Mouse (Mus musculus) neural tube, embryonic 11.5 days (tissue): Measurements from ENCODE around the gene Spop. TPM values are rescaled to one million over a fixed set of nuclear protein-coding genes. Genes with fewer than 3 reads are reported as not detected.

Experiments used
- ATAC-seq: fragments of 200-750 bp; cut with Nextera tagmentation; 2 replicates; pipeline ENCODE4 v1.8.0; 2017; ENCODE audit warnings: moderate number of reproducible peaks, mild to moderate bottlenecking, moderate TSS enrichment, moderate library complexity; ENCODE audit not compliant: insufficient read depth, low FRiP score, low TSS enrichment
- DNase-seq: peaks from one replicate; pipeline ENCODE4 v3.0.0-alpha.2; 2015; ENCODE audit warnings: low spot score
- H3K27ac ChIP-seq: fragments of 300-500 bp; sonication (generic); 2 replicates; pipeline ENCODE4 v1.5.1; 2014; ENCODE audit warnings: low read depth, mild to moderate bottlenecking, low read length
- H3K27me3 ChIP-seq: fragments of 300-500 bp; sonication (generic); 2 replicates; pipeline ENCODE4 v1.6.1; 2014; ENCODE audit warnings: mild to moderate bottlenecking, low read length, mixed read lengths; ENCODE audit not compliant: control insufficient read depth, insufficient read depth
- H3K36me3 ChIP-seq: fragments of 300-500 bp; sonication (generic); 2 replicates; pipeline ENCODE4 v1.6.1; 2014; ENCODE audit warnings: mild to moderate bottlenecking, low read length, moderate library complexity, mixed read lengths; ENCODE audit not compliant: control insufficient read depth, insufficient read depth
- H3K4me1 ChIP-seq: fragments of 300-500 bp; sonication (generic); 2 replicates; pipeline ENCODE4 v1.6.1; 2014; ENCODE audit warnings: low read length, mixed read lengths; ENCODE audit not compliant: control insufficient read depth, insufficient read depth
- H3K4me2 ChIP-seq: fragments of 300-500 bp; sonication (generic); 2 replicates; pipeline ENCODE4 v1.6.1; 2014; ENCODE audit warnings: low read depth, mild to moderate bottlenecking, moderate library complexity
- H3K4me3 ChIP-seq: fragments of 300-500 bp; sonication (generic); 2 replicates; pipeline ENCODE4 v1.5.1; 2014; ENCODE audit warnings: low read depth, low read length
- H3K9ac ChIP-seq: fragments of 300-500 bp; sonication (generic); 2 replicates; pipeline ENCODE4 v1.6.1; 2014; ENCODE audit warnings: mild to moderate bottlenecking, low read length
- H3K9me3 ChIP-seq: fragments of 300-500 bp; sonication (generic); 2 replicates; pipeline ENCODE4 v1.6.1; 2016; ENCODE audit warnings: low read length; ENCODE audit not compliant: control insufficient read depth
- WGBS: fragments of 180-500 bp; shearing (Covaris S2); extraction: QIAGEN DNeasy Blood & Tissue Kit; methylation state at CpG from one replicate; pipeline ENCODE4 v1.1.7; 2014; 5-methylcytosine and 5-hydroxymethylcytosine counted together
- polyA plus RNA-seq: library from polyadenylated mRNA; unstranded; fragments of >200 nt; fragmentation: Nextera tagmentation; extraction: Ambion mirVana; gene quantifications from 2 replicates; pipeline ENCODE4 v1.2.1, GENCODE M21; 2014

Gene Spop
- polyA plus RNA-seq, 1 experiment from 2014 or later = 132 TPM

GRCm38 (mm10) chr11:95387354-95387753, 26.5 kb upstream of the Spop start:
- H3K27ac ChIP-seq = no peak overlapping the region
- no peak overlapping the region for H3K4me3 ChIP-seq
- H3K9me3 ChIP-seq = no peaks in the 10 kb centered on the region
- H3K4me1 ChIP-seq = peaks cover 5% of the 10 kb centered on the region; the same call in 1 of the 2 replicates
- DNase-seq (no peak), ATAC-seq (no peak)
- 88% methylated on average over 7 of the region's 7 CpGs for WGBS
- no peak overlapping the region for H3K4me2 ChIP-seq
- H3K36me3 ChIP-seq = peaks cover 7% of the 10 kb centered on the region
- no peak overlapping the region for H3K9ac ChIP-seq
- H3K27me3 ChIP-seq = no peaks in the 10 kb centered on the region

GRCm38 (mm10) chr11:95389006-95389405, 24.9 kb upstream of the Spop start:
- peaks cover 7% of the 10 kb centered on the region for H3K36me3 ChIP-seq
- no peaks in the 10 kb centered on the region for H3K27me3 ChIP-seq
- ATAC-seq (no peak), DNase-seq (no peak)
- no peak overlapping the region for H3K4me3 ChIP-seq
- peaks cover 5% of the 10 kb centered on the region; the same call in 1 of the 2 replicates for H3K4me1 ChIP-seq
- no peak overlapping the region for H3K9ac ChIP-seq
- WGBS = 80% methylated on average over 3 of the region's 3 CpGs
- no peaks in the 10 kb centered on the region for H3K9me3 ChIP-seq
- H3K27ac ChIP-seq = no peak overlapping the region
- no peak overlapping the region for H3K4me2 ChIP-seq

GRCm38 (mm10) chr11:95390420-95390819, 23.5 kb upstream of the Spop start:
- H3K36me3 ChIP-seq = peaks cover 7% of the 10 kb centered on the region
- no peak for DNase-seq
- no peak overlapping the region for H3K9ac ChIP-seq
- H3K27me3 ChIP-seq = no peaks in the 10 kb centered on the region
- H3K4me3 ChIP-seq = no peak overlapping the region
- no peaks in the 10 kb centered on the region for H3K9me3 ChIP-seq
- H3K4me1 ChIP-seq = peaks cover 5% of the 10 kb centered on the region; the same call in 1 of the 2 replicates
- no peak overlapping the region for H3K4me2 ChIP-seq
- no peak overlapping the region for H3K27ac ChIP-seq
- no peak for ATAC-seq
- 93% methylated on average over 6 of the region's 6 CpGs for WGBS

GRCm38 (mm10) chr11:95391201-95391600, 22.7 kb upstream of the Spop start:
- WGBS = 89% methylated on average over 4 of the region's 4 CpGs
- Histone ChIP-seq H3K4me3 (no peak overlapping the region), H3K27ac (no peak overlapping the region), H3K9me3 (no peaks in the 10 kb centered on the region), H3K9ac (no peak overlapping the region), H3K4me1 (peaks cover 5% of the 10 kb centered on the region; the same call in 1 of the 2 replicates), H3K4me2 (no peak overlapping the region), H3K27me3 (no peaks in the 10 kb centered on the region), H3K36me3 (peaks cover 7% of the 10 kb centered on the region)
- DNase-seq = no peak
- ATAC-seq = no peak

- H3K4me1 ChIP-seq = peaks cover 5% of the 10 kb centered on the region; the same call in 1 of the 2 replicates
- peaks cover 7% of the 10 kb centered on the region for H3K36me3 ChIP-seq
- no peak overlapping the region for H3K9ac ChIP-seq
- DNase-seq = no peak
- no peaks in the 10 kb centered on the region for H3K27me3 ChIP-seq
- H3K9me3 ChIP-seq = no peaks in the 10 kb centered on the region
- no peak for ATAC-seq
- H3K27ac ChIP-seq = no peak overlapping the region
- no peak overlapping the region for H3K4me2 ChIP-seq
- WGBS = 76% methylated on average over 5 of the region's 5 CpGs
- H3K4me3 ChIP-seq = no peak overlapping the region
Observed at GRCm38 (mm10) chr11:95391743-95392142, 22.1 kb upstream of the Spop start.

GRCm38 (mm10) chr11:95392223-95392667, 21.6 kb upstream of the Spop start:
- Histone ChIP-seq H3K36me3 (peaks cover 6% of the 10 kb centered on the region), H3K27ac (no peak overlapping the region)
- no peak for ATAC-seq

GRCm38 (mm10) chr11:95392708-95393499, 21.0 kb upstream of the Spop start:
- H3K4me3 ChIP-seq = no peak overlapping the region
- H3K9ac ChIP-seq = no peak overlapping the region; the same call in 1 of the 2 replicates
- no peak overlapping the region for H3K27ac ChIP-seq
- H3K4me1 ChIP-seq = peaks cover 5% of the 10 kb centered on the region; the same call in 1 of the 2 replicates
- 66% methylated on average over 11 of the region's 11 CpGs for WGBS
- ATAC-seq (no peak), DNase-seq (no peak)
- no peak overlapping the region for H3K4me2 ChIP-seq
- H3K9me3 ChIP-seq = no peaks in the 10 kb centered on the region
- no peaks in the 10 kb centered on the region for H3K27me3 ChIP-seq
- H3K36me3 ChIP-seq = peaks cover 4% of the 10 kb centered on the region

More at GRCm38 (mm10) chr11:95392223-95392667, 21.6 kb upstream of the Spop start:
- no peak overlapping the region for H3K4me3 ChIP-seq
- peaks cover 5% of the 10 kb centered on the region; the same call in 1 of the 2 replicates for H3K4me1 ChIP-seq
- no peaks in the 10 kb centered on the region for H3K9me3 ChIP-seq
- H3K27me3 ChIP-seq = no peaks in the 10 kb centered on the region
- no peak overlapping the region for H3K4me2 ChIP-seq
- no peak for DNase-seq
- WGBS = 52% methylated on average over 7 of the region's 7 CpGs
- no peak overlapping the region for H3K9ac ChIP-seq

- H3K4me1 ChIP-seq = peaks cover 5% of the 10 kb centered on the region; the same call in 1 of the 2 replicates
- no peaks in the 10 kb centered on the region for H3K9me3 ChIP-seq
- WGBS = 21% methylated on average over 5 of the region's 5 CpGs
- no peaks in the 10 kb centered on the region for H3K27me3 ChIP-seq
- H3K36me3 ChIP-seq = peaks cover 4% of the 10 kb centered on the region
- no peak for DNase-seq
- ATAC-seq = no peak
- H3K4me2 ChIP-seq = no peak overlapping the region
- no peak overlapping the region for H3K4me3 ChIP-seq
- H3K27ac ChIP-seq = no peak overlapping the region
- no peak overlapping the region for H3K9ac ChIP-seq
Observed at GRCm38 (mm10) chr11:95393500-95393816, 20.4 kb upstream of the Spop start.

GRCm38 (mm10) chr11:95394112-95394511, 19.8 kb upstream of the Spop start:
- Histone ChIP-seq H3K4me3 (no peak overlapping the region), H3K36me3 (peaks cover 4% of the 10 kb centered on the region), H3K9me3 (no peaks in the 10 kb centered on the region), H3K27ac (no peak overlapping the region), H3K4me1 (peaks cover 5% of the 10 kb centered on the region; the same call in 1 of the 2 replicates), H3K27me3 (no peaks in the 10 kb centered on the region), H3K9ac (peak overlapping the region; percentile 18; the same call in 1 of the 2 replicates), H3K4me2 (no peak overlapping the region)
- 29% methylated on average over 5 of the region's 5 CpGs for WGBS
- ATAC-seq (no peak), DNase-seq (no peak)
